Mouse (Mus musculus): ENCODE measurements around the gene Ostm1.

DNA sequence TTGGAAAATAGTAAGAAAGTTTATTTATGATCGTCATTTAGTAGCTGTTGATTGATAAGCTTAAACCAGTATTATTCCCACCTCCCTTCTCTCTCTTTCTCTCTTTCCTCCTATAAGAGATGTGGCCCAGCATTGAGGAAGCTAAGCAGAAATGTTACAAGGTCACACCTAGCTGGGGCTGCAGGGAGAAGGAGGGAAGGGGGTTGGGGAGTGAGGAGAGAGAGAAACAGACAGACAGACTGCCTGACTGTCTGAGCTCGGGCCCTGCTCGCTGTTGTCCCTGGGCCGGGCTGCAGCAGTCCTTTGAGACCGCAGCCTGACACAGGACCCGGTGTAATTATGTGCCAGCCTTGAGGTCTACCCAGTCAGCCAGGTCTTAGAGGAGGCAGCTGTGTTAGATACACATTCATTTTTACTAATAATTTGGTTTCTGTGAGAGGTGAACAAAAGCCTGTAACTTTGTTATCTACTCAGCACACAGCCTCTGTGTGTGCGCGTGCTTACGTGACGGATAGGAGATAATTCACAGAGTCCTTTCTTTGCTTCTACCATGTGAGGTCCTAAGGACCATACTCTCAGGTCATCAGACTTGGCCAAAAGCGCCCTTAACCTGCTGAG, 49.7 kb upstream of the Ostm1 start:
- TF ChIP-seq POLR2A (IDR thresholded peaks at IDR 0.05; ENCODE audit: low read depth, low read length) (no peak), CTCF (IDR thresholded peaks at IDR 0.05; ENCODE audit: borderline replicate concordance, insufficient read depth, low read length) (no peak)

Data from embryonic fibroblast, embryonic 13.5 days (primary cell).